Mouse (Mus musculus) G1E (cell line): ENCODE data around the gene Lce3f.

Experiments used
- CTCF ChIP-seq: IDR thresholded peaks from 2 replicates; pipeline ENCODE4 v1.5.1; 2012; ENCODE audit warnings: low read depth, low read length, inconsistent platforms, mixed read lengths
- GATA1 ChIP-seq: IDR thresholded peaks from 2 replicates; pipeline ENCODE4 v1.6.1; 2012; ENCODE audit warnings: borderline replicate concordance, low read length, inconsistent platforms, mixed read lengths
- GATA2 ChIP-seq: IDR thresholded peaks from 2 replicates; pipeline ENCODE4 v1.6.1; 2012; ENCODE audit warnings: low read depth, low read length, inconsistent platforms, borderline replicate concordance
- TAL1 ChIP-seq: conservative IDR thresholded peaks from 2 replicates; pipeline ENCODE4 v1.6.1; 2012; ENCODE audit warnings: low read depth, low read length, inconsistent platforms, mixed read lengths

DNA sequence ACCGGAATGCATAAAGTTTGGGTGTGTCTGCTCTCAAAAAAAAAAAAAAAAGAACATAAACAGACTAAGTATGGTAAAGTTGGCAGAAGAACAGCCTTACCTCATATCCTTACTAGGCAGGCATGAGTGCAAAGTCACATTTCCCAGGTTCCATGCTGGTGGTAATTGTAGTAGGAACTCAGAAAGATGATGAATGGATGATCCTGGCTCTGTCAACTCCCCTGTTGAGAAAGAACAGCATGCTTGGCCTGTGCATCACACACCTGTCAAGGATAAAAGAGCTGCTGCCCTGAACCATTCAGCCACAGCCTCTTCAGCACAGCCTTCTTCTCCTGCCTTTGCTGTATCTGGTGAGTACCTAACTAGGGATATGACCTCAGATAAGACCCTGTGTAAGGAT, 47.8 kb upstream of the Lce3f start, which contains the start of gene Lce3c:
- TF ChIP-seq CTCF (no peak), GATA1 (no peak), GATA2 (no peak), TAL1 (no peak)
